Mouse (Mus musculus) forebrain, embryonic 12.5 days (tissue): ENCODE data around the gene Rnf185. TPM values are rescaled to one million over a fixed set of nuclear protein-coding genes. Genes with fewer than 3 reads are reported as not detected.

Experiments
- ATAC-seq: fragments of 200-750 bp; cut with Nextera tagmentation; 2 replicates; pipeline ENCODE4 v1.8.0; 2017; ENCODE audit warnings: moderate TSS enrichment; ENCODE audit not compliant: low FRiP score
- H3K27ac ChIP-seq: fragments of 300-500 bp; sonication (generic); 2 replicates; pipeline ENCODE4 v1.5.1; 2016; ENCODE audit warnings: mild to moderate bottlenecking
- H3K27me3 ChIP-seq: fragments of 300-500 bp; sonication (generic); 2 replicates; pipeline ENCODE4 v1.6.1; 2016; ENCODE audit warnings: mild to moderate bottlenecking
- H3K36me3 ChIP-seq: fragments of 300-500 bp; sonication (generic); replicated peaks from 2 replicates; pipeline ENCODE4 v1.6.1; 2016; ENCODE audit warnings: mild to moderate bottlenecking
- H3K4me1 ChIP-seq: fragments of 300-500 bp; sonication (generic); 2 replicates; pipeline ENCODE4 v1.6.1; 2016
- H3K4me2 ChIP-seq: fragments of 300-500 bp; sonication (generic); 2 replicates; pipeline ENCODE4 v1.6.1; 2016; ENCODE audit warnings: mild to moderate bottlenecking, moderate library complexity
- H3K4me3 ChIP-seq: fragments of 300-500 bp; sonication (generic); replicated peaks from 2 replicates; pipeline ENCODE4 v1.5.1; 2016; ENCODE audit warnings: mild to moderate bottlenecking
- H3K9ac ChIP-seq: fragments of 300-500 bp; sonication (generic); 2 replicates; pipeline ENCODE4 v1.6.1; 2016; ENCODE audit warnings: mild to moderate bottlenecking
- H3K9me3 ChIP-seq: fragments of 300-500 bp; sonication (generic); 2 replicates; pipeline ENCODE4 v1.6.1; 2016
- WGBS: fragments of 180-500 bp; shearing (Covaris S2); methylation state at CpG from one replicate; pipeline ENCODE4 v1.1.7; 2016; 5-methylcytosine and 5-hydroxymethylcytosine counted together
- polyA plus RNA-seq: library from polyadenylated mRNA; unstranded; fragments of >200 nt; fragmentation: Nextera tagmentation; extraction: Ambion mirVana; gene quantifications from 2 replicates; pipeline ENCODE4 v1.2.1, GENCODE M21; 2016

Rnf185 gene
- polyA plus RNA-seq, 1 experiment from 2014 or later: 42.4 TPM

DNA sequence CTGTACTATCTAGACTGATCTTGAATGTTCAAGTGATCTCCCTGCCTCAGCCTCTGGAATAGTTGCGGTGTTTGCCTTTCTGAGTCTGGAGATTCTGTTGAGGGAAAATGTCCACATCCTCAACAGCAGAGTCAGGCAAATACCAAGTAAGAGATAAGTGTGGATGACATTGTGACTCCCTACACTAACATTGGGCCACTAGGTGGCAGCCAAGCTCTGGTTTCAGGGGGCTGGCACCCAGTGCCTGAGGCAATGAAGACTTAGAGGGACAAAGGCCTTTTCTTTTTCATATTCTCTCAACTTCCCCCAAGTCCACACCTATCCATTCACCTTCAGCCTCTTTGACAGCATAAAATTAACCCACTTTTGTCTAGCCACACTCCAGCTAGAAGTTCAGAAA, 20.3 kb upstream of the Rnf185 start:
- H3K9me3 ChIP-seq: no peaks in the 10 kb centered on the region
- H3K36me3 ChIP-seq: no peaks in the 10 kb centered on the region
- no peak overlapping the region for H3K9ac ChIP-seq
- ATAC-seq: peak; percentile 63; the same call in 1 of the 2 replicates
- no peak overlapping the region for H3K27ac ChIP-seq
- H3K4me3 ChIP-seq: no peak overlapping the region
- H3K4me2 ChIP-seq: no peak overlapping the region
- no peaks in the 10 kb centered on the region for H3K4me1 ChIP-seq
- no peaks in the 10 kb centered on the region for H3K27me3 ChIP-seq
- WGBS: 31% methylated on average over 1 of the region's 1 CpGs

DNA sequence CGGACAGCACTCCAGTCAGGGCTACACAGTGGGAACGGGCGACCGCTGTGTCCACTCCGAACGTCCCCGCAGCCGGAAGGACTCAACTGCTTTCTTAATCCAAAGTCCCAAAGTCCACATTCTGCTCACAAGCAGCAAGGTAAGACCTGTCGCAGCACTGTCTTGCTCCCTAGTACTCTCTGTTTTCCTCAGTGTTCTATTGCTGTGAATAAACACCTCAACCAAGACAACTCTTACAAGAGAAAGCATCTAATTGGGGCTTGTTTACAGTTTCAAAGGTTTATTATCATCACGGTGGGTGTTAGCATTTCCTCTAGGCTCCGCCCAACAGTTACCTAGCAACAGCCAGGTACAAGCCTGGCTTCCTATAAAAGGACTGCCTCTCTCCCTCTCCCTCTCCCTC, 19.3 kb upstream of the Rnf185 start:
- no peak for ATAC-seq
- H3K9me3 ChIP-seq: no peaks in the 10 kb centered on the region
- H3K4me3 ChIP-seq: no peak overlapping the region
- no peak overlapping the region for H3K9ac ChIP-seq
- WGBS: 22% methylated on average over 11 of the region's 11 CpGs
- no peaks in the 10 kb centered on the region for H3K4me1 ChIP-seq
- no peak overlapping the region for H3K27ac ChIP-seq
- no peak overlapping the region for H3K4me2 ChIP-seq
- H3K36me3 ChIP-seq: no peaks in the 10 kb centered on the region
- no peaks in the 10 kb centered on the region for H3K27me3 ChIP-seq

DNA sequence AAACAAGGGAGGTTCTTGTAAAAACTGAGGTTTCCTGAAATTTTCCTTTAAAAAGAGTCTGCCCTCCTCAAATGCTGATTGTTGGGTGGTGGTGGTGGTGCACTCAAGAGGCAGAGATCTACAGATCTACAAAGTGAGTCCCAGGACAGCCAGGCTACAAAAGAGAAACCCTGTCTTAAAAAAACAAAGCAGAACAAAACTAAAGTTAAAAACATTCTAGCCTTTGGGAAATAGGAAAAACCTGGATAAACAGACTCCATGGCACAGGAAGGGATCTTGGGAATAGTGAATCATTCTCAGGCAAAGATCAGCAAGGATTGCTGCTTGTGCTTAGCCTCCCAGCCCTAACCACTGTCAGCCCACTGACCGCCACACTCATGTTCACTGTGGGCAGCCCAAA, 10.7 kb upstream of the Rnf185 start:
- no peak overlapping the region for H3K4me2 ChIP-seq
- WGBS: 100% methylated on average over 1 of the region's 1 CpGs
- H3K9ac ChIP-seq: no peak overlapping the region

DNA sequence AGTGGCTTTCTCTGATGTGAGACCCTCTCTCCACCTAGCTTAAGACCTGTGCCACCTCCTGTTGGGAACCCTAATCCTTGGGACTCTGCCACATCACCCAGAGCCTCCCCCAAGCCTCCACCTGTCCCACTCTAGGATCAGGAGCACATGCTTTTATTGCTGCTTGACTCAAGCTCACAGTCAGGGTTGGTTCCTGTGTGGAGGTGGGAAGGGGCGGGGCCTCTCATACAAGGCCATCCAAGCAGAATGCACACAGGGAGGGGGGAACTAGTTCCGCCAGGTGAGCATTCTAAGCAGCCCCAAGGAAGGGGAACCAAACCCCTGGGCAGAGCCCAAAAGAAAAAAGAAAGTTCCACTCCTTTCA, 6.9 kb upstream of the Rnf185 start:
- Histone ChIP-seq H3K4me2 (no peak overlapping the region), H3K4me1 (no peaks in the 10 kb centered on the region), H3K4me3 (no peak overlapping the region), H3K27me3 (no peaks in the 10 kb centered on the region), H3K27ac (no peak overlapping the region), H3K9ac (no peak overlapping the region), H3K9me3 (no peaks in the 10 kb centered on the region), H3K36me3 (0 out of 2 replicates have a peak, but pooled peaks cover 5% of the 10 kb centered on the region)
- no peak for ATAC-seq
- 75% methylated on average over 2 of the region's 2 CpGs for WGBS

More for the DNA sequence above, 10.7 kb upstream of the Rnf185 start:
- no peak for ATAC-seq
- Histone ChIP-seq H3K27me3 (no peaks in the 10 kb centered on the region), H3K36me3 (no peaks in the 10 kb centered on the region), H3K9me3 (no peaks in the 10 kb centered on the region), H3K4me3 (no peak overlapping the region), H3K4me1 (no peaks in the 10 kb centered on the region), H3K27ac (no peak overlapping the region)

DNA sequence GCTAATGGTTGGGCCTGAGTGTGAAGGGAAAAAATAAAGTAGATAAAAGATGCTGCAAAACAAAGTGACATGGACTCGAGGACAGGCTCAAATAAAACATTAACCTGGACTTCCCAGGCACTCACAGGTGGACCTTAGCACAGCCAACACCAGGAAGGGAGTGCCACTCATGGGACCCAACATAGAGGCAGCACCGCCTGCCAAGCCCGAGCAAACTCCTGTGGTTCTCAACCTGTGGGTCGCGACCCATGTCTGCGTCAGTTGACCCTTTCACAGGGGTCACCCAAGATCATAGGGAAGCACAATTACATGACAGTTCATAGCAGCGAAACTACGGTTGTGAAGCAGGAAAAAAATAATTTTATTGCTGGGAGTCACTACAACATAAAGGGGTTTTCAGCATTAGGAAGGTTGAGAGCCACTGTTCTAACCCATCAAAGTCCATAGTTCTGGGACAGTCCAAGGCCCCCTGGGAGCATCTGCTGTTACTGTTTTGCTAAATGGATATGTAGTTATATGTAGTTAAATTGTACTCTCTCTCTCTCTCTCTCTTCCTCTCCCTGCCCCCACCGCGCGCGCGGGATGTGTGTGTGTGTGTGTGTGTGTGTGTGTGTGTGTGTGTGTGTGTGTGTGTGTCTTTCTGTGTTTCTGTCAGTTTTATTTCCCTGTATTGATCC, 6.4 kb upstream of the Rnf185 start:
- no peaks in the 10 kb centered on the region for H3K9me3 ChIP-seq
- no peak overlapping the region for H3K4me3 ChIP-seq
- no peak overlapping the region for H3K27ac ChIP-seq
- H3K36me3 ChIP-seq: 0 out of 2 replicates have a peak, but pooled peaks cover 5% of the 10 kb centered on the region
- H3K9ac ChIP-seq: no peak overlapping the region
- ATAC-seq: no peak
- H3K27me3 ChIP-seq: no peaks in the 10 kb centered on the region
- 90% methylated on average over 11 of the region's 13 CpGs for WGBS
- no peak overlapping the region for H3K4me2 ChIP-seq
- H3K4me1 ChIP-seq: no peaks in the 10 kb centered on the region; the same call in 1 of the 2 replicates

DNA sequence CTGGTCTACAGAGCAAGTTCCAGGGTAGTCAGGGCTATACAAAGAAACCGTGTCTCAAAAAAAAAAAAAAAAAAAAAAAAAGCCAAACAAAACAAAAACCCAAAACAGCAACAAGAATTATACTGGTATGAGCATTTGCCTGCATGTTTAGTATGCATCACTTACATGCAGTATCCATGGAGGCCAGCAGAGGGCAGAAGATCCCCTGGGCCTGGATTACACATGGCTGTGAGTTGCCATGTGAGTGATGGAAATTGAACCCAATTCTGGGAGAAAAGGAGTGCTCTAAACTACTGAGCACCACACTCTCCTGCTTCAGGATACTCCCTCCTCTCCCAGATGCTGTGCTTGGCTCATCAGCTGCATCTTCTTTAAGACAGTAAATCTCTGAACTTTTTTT, 4.2 kb upstream of the Rnf185 start:
- Histone ChIP-seq H3K4me1 (peaks cover 9% of the 10 kb centered on the region), H3K27ac (no peak overlapping the region), H3K4me3 (no peak overlapping the region), H3K36me3 (0 out of 2 replicates have a peak, but pooled peaks cover 5% of the 10 kb centered on the region), H3K4me2 (no peak overlapping the region), H3K27me3 (no peaks in the 10 kb centered on the region), H3K9me3 (no peaks in the 10 kb centered on the region), H3K9ac (no peak overlapping the region)
- ATAC-seq: no peak
- WGBS: 21% methylated on average over 1 of the region's 1 CpGs

DNA sequence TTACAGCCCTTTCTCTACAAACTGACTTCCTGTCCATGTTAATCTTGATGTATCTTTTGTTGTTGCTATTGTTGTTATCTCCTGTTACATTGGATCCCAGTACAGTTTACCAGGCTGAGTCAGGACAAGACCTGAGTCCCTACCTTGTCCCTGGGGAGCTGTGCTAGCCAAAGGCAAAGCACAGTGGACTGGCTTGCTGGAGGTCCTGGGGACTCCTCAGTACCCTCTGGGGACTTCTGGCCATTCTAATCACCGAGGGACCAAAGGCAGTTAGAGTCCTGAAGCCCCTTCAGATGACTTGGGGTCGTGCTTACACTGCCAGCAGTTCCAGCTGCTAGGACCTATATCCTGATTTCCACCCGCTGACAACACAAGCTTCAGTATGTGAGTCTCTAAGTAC, 2.3 kb upstream of the Rnf185 start:
- Histone ChIP-seq H3K4me1 (peaks cover 19% of the 10 kb centered on the region), H3K27ac (no peak overlapping the region), H3K4me3 (no peak overlapping the region), H3K27me3 (no peaks in the 10 kb centered on the region), H3K9me3 (no peaks in the 10 kb centered on the region), H3K9ac (no peak overlapping the region), H3K4me2 (no peak overlapping the region), H3K36me3 (0 out of 2 replicates have a peak, but pooled peaks cover 5% of the 10 kb centered on the region)
- 95% methylated on average over 3 of the region's 3 CpGs for WGBS
- no peak for ATAC-seq

DNA sequence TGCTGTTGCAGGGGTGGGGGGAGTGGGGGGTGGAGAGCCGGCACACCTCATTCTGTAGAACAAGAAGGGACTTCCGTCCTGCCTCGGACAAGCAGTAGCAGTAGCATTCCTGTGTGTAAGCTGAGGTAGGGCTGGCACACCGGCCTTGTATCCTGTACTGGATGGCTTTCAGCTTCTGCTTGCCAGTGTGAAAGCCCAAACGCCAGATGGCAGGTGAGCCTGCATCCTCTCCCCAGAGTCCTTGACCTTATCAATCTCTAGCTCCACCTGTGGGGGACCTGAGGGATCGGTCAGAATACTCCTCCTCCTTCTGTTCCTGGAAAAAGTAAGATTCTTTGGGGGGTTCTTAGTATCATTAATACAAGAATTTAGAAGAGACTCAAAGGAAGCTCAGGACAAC, 1.3 kb upstream of the Rnf185 start:
- H3K4me3 ChIP-seq: no peak overlapping the region
- ATAC-seq: no peak
- no peaks in the 10 kb centered on the region for H3K27me3 ChIP-seq
- H3K9me3 ChIP-seq: no peaks in the 10 kb centered on the region
- WGBS: 83% methylated on average over 6 of the region's 6 CpGs
- no peak overlapping the region for H3K9ac ChIP-seq
- H3K4me2 ChIP-seq: peak overlapping the region; percentile 81
- H3K27ac ChIP-seq: no peak overlapping the region
- peaks cover 19% of the 10 kb centered on the region for H3K4me1 ChIP-seq
- H3K36me3 ChIP-seq: 0 out of 2 replicates have a peak, but pooled peaks cover 5% of the 10 kb centered on the region

DNA sequence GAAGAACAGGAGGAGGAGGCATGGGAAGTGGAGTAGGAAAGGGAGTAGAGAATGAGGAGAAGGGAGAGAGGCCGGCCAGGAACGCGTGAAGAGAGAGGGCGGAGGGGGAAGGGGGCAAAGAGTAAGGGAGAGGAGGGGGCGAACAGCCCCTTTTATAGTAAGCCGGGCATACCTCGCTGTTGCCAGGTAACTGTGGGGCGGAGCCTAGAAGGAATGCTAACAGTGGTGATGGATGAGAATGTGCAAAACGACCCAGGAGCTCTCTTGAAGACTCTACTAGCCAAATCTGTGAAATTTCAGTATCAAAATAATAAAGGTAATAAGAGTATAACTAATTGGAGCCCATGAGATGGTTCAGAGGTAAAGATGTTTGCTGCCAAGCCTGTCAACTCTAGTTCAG, 606 bp upstream of the Rnf185 start:
- Histone ChIP-seq H3K9ac (peak overlapping the region; percentile 78), H3K4me2 (peak overlapping the region; percentile 81), H3K36me3 (0 out of 2 replicates have a peak, but pooled peaks cover 5% of the 10 kb centered on the region), H3K4me3 (peak overlapping the region; percentile 79), H3K4me1 (peaks cover 19% of the 10 kb centered on the region), H3K9me3 (no peaks in the 10 kb centered on the region), H3K27ac (peak overlapping the region; percentile 86), H3K27me3 (no peaks in the 10 kb centered on the region)
- WGBS: under 1% methylated on average over 9 of the region's 9 CpGs
- peak; percentile 35; the same call in 1 of the 2 replicates for ATAC-seq

DNA sequence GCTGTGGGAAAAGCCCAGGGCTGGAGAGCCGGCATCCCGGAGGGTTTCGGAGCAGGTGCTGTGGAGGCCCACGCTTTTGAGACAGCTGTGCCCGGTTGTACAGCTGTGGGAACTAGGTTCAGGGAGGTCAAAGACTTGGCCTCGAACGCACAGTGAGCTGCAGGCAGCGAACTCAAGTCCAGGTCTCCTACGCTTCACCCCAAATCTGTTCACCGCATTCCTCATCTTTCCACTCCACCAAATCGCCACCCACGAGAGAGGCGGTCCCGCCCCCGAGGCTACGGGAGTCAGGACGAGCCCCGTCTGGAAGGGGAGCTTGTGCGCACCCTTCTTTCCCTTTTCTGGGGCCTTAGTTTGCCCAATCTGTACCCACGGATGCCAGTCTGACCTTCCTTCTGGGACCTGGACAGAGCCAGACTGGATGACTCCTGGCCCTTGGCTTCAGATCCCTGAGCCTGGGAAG, 431 bp downstream of the Rnf185 start:
- no peaks in the 10 kb centered on the region for H3K9me3 ChIP-seq
- peak overlapping the region; percentile 86 for H3K27ac ChIP-seq
- H3K4me2 ChIP-seq: peak overlapping the region; percentile 81
- peak overlapping the region; percentile 78 for H3K9ac ChIP-seq
- H3K36me3 ChIP-seq: 0 out of 2 replicates have a peak, but pooled peaks cover 5% of the 10 kb centered on the region
- peaks cover 19% of the 10 kb centered on the region for H3K4me1 ChIP-seq
- 1% methylated on average over 20 of the region's 20 CpGs for WGBS
- no peak for ATAC-seq
- H3K4me3 ChIP-seq: peak overlapping the region; percentile 79
- no peaks in the 10 kb centered on the region for H3K27me3 ChIP-seq

DNA sequence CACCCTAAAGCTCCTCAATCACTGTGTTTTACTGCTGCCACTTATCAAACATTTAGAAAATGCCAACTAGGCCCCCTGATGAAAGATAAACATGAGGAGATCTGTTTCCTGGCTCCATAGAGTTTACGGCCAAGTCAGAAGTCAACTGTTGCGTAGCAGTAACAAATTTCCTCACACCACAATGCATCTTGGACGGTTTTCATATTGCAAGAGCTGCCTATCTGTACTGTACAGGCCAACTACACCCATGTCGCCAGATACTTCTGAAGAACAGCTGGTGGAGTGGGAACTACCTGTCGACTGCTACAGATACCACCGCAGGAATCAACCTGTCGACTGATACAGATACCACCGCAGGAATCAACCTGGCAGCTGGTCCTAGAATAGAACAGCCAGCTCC, 7.3 kb downstream of the Rnf185 start:
- Histone ChIP-seq H3K9ac (no peak overlapping the region), H3K27me3 (no peaks in the 10 kb centered on the region), H3K9me3 (no peaks in the 10 kb centered on the region), H3K4me2 (no peak overlapping the region), H3K27ac (no peak overlapping the region), H3K4me3 (no peak overlapping the region), H3K36me3 (no peaks in the 10 kb centered on the region), H3K4me1 (no peaks in the 10 kb centered on the region)
- 92% methylated on average over 8 of the region's 8 CpGs for WGBS
- no peak for ATAC-seq

DNA sequence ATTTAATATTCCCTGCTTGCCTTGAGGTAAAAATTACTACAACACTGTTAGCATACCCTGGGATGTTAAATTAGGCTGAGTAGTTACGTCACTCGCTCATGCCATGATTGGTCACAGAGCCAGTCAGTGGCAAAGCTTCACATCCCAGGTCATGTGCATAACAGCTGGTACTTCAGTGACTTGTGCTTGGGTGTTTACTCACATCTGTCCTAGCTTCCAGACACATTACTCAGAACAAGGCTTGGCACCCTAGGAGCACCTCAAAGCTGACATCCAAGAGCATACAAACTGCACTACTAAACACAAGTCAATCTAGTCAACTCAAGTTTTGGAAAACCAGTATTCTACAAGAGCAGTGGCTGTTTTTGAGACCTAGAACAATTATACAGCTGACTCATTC, 9.1 kb downstream of the Rnf185 start:
- Histone ChIP-seq H3K4me3 (no peak overlapping the region), H3K9me3 (no peaks in the 10 kb centered on the region), H3K9ac (no peak overlapping the region), H3K4me1 (no peaks in the 10 kb centered on the region), H3K27me3 (no peaks in the 10 kb centered on the region), H3K4me2 (no peak overlapping the region), H3K36me3 (no peaks in the 10 kb centered on the region), H3K27ac (no peak overlapping the region)
- no peak for ATAC-seq
- WGBS: 94% methylated on average over 2 of the region's 2 CpGs

DNA sequence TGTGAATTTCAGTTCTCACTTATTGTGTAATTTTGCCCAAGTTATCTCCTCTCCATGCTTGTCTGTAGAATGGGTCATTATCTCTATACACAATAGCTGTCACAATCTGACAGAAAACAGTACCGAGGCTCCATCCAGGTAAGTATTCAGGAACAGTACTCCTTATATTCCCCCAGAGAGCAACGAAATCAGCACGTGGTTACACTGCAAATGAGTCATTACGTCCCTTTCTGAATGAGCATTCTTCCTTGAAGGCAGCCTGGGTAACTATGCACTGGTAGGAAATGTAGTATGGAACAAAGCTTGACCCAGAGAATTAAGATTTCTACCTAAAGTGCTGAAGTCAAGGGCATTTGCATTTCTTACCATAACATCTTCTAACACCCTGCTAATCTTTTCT, 9.5 kb downstream of the Rnf185 start:
- Histone ChIP-seq H3K27ac (no peak overlapping the region), H3K36me3 (no peaks in the 10 kb centered on the region), H3K4me3 (no peak overlapping the region), H3K4me2 (no peak overlapping the region), H3K9ac (no peak overlapping the region), H3K4me1 (no peaks in the 10 kb centered on the region), H3K9me3 (no peaks in the 10 kb centered on the region), H3K27me3 (no peaks in the 10 kb centered on the region)
- ATAC-seq: no peak
- 80% methylated on average over 4 of the region's 4 CpGs for WGBS
